Mouse (Mus musculus) urinary bladder, adult 18-20 months (tissue): ENCODE results near the gene Plxdc1.
"Not testable (repeated sequence)": the region's sequence is repeated elsewhere in the genome, so short reads cannot be mapped to it uniquely, and the experiment has no call there.

ENCODE experiments used
- DNase-seq, 2 experiments: peaks; one replicate each; pipeline ENCODE4 v3.0.0; 2022; ENCODE audit warnings: low spot score in 2 of 2, mixed read lengths in 2 of 2

Gene Plxdc1

GRCm38 (mm10) chr11:97955146-97955902 is 30.9 kb downstream of the Plxdc1 start:
- DNase-seq: no peak

DNA sequence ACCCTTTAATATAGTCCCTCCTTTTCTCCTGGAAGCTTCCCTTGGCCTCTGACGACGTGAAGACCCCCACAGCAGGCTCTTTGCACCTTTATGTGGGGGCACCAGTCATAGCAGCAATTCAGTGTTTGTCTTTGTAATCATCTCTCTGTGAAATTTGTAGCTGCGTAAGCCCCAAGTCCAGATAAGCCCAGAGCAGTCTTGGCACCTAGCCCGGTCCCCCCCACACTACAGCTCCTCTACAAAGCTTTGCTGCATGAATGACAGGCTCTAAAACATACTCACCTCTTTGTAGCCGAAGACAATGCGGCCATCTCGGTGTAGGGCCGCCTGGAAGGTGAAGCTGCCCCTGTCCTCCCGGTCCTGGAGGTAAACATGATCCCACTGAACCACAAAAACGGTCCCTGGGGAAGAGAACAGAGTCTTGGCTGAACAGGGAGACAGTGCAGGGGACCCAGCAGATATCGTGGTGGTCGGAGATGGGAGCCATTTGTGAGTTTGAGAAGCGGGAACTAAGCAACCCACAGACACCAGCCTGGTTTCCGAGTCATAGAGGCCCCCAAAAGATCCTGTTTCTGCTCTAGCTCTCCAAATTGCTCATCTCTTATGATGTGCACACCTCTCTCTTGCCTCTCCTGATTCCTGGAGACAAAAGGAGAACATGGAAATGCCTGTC is 31.6 kb downstream of the Plxdc1 start:
- no peak for DNase-seq

DNA sequence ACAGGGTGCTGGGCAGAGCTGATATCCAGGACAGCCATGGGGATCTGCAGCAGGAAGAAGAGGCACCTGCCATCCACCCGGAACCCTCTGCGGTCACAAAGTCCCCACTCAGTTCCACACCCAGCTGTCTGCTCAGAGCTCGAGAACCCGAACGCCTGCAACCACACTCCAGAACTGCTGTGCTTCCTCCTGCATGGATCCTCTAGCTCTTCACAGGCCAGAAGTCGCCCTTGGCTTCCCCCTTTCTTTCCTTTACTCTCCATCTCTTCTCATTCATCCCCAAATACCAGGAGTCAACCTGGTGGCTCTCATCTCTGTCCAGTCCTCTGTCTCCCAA is 32.3 kb downstream of the Plxdc1 start:
- DNase-seq: no peak

DNA sequence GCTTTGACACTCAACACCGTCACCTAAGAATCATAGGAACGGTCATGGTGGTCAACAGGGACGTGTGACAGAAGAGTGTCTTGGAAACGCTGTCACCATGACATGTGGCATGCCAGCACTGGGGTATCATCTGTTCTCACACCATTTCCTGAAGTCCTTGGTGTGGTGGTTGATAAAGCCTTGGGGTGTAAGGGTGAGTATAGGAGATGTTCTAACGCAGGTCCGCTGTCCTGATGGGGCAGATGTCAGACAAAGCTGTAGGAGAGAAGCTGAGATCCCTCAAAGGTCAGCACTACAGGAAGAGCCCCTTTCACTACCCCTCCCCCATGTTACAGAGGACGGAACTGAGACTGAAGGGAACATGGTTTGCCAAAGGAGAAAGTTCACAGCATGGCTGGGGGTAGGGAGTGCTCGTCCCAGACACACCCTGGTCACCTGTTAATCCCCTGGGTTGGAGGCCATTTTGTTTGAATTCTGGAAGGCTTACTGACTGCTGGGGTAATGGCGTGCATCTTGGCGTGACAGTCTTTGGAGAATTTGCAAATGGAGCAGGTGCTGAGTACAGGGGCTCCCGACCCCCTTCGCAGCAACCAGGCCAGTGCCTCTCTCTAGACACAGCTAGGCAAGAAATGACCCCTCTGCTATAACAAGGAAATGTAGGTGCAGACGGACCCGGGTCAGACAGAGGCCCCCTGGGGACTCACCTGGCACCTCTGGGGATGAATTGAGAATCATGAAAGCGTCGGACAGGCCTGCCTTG is 32.9 kb downstream of the Plxdc1 start:
- no peak for DNase-seq

GRCm38 (mm10) chr11:97952367-97953006 is 33.8 kb downstream of the Plxdc1 start:
- no peak for DNase-seq

GRCm38 (mm10) chr11:97949703-97950475 is 36.4 kb downstream of the Plxdc1 start:
- no peak for DNase-seq

DNA sequence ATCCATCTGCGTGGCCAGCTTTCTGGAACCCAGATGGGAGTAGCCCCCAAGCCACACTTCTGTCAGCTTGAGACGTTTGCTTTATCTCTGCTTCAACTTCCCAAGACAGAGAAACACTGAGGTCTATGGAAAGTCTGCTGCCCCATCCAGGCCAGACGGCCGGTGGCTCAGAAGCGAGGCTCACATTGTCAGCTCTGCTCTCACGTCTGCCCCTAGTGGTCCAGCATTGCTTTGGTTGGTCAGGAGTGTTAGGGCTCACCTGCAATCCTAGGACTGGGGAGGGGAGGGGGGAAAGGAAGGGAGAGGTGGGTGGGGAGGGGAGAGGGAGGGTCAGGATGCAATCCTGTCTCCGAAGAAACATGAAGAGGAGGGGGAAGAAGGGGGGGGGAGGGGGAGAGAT is 38.8 kb downstream of the Plxdc1 start:
- no peak for DNase-seq

GRCm38 (mm10) chr11:97945738-97946289 is 40.4 kb downstream of the Plxdc1 start:
- DNase-seq: not testable (repeated sequence)

- no peak for DNase-seq
Observed at GRCm38 (mm10) chr11:97945031-97945430, 41.2 kb downstream of the Plxdc1 start.

- no peak for DNase-seq
Observed at GRCm38 (mm10) chr11:97943256-97943655, 43.0 kb downstream of the Plxdc1 start.

- DNase-seq: no peak
Observed at GRCm38 (mm10) chr11:97942420-97943111, 43.7 kb downstream of the Plxdc1 start.

- no peak for DNase-seq
Observed at GRCm38 (mm10) chr11:97937469-97938105, 48.7 kb downstream of the Plxdc1 start.

- DNase-seq: no peak
Observed at GRCm38 (mm10) chr11:97936758-97937157, 49.5 kb downstream of the Plxdc1 start.

GRCm38 (mm10) chr11:97935913-97936575 is 50.2 kb downstream of the Plxdc1 start:
- peak; percentile 13 to 15 for DNase-seq

- no peak for DNase-seq
Observed at GRCm38 (mm10) chr11:97933553-97933952, 52.7 kb downstream of the Plxdc1 start.

DNA sequence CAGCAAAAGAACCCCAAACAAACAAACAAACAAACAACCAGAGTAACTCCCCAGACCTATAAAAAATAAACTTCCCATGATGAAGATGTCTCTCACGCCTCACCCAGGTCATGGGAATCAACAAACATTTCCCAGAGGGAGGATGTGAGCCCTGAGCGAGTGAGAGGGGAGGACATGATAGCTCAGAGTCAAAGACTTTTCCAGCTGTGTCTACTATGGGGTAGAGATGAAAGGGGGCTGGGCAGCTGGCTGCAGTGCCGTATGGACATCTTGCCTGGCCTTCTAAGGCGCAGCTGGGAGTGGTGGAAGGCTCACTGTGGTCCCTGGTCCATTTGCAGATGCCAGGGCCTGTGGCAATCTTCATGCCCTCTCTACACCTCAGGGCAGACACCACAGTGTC is 57.3 kb downstream of the Plxdc1 start:
- DNase-seq: no peak

- no peak for DNase-seq
Observed at GRCm38 (mm10) chr11:97924217-97924616, 62.0 kb downstream of the Plxdc1 start.

- DNase-seq: no peak
Observed at GRCm38 (mm10) chr11:97923639-97924038, 62.6 kb downstream of the Plxdc1 start.

- no peak for DNase-seq
Observed at GRCm38 (mm10) chr11:97915974-97916503, 70.2 kb downstream of the Plxdc1 start.
